Mouse (Mus musculus) large intestine, adult 2 months (tissue): ENCODE results near the gene BC048562. TPM values are rescaled to one million over a fixed set of nuclear protein-coding genes. Genes with fewer than 3 reads are reported as not detected.

Experiments used
- DNase-seq: peaks from one replicate; pipeline ENCODE4 v3.0.0-alpha.2; 2012; ENCODE audit warnings: low read depth, low spot score
- WGBS: fragments of 180-500 bp; shearing (Covaris S2); methylation state at CpG from one replicate; pipeline ENCODE4 v1.1.7; 2018; 5-methylcytosine and 5-hydroxymethylcytosine counted together
- polyA plus RNA-seq: library from polyadenylated mRNA; depleted of rRNA; stranded (reverse); fragments of >200 nt; gene quantifications from 2 replicates; pipeline ENCODE4 v1.2.3, GENCODE M21; 2012; rRNA removed

The BC048562 gene
- polyA plus RNA-seq, 1 experiment = not detected

DNA sequence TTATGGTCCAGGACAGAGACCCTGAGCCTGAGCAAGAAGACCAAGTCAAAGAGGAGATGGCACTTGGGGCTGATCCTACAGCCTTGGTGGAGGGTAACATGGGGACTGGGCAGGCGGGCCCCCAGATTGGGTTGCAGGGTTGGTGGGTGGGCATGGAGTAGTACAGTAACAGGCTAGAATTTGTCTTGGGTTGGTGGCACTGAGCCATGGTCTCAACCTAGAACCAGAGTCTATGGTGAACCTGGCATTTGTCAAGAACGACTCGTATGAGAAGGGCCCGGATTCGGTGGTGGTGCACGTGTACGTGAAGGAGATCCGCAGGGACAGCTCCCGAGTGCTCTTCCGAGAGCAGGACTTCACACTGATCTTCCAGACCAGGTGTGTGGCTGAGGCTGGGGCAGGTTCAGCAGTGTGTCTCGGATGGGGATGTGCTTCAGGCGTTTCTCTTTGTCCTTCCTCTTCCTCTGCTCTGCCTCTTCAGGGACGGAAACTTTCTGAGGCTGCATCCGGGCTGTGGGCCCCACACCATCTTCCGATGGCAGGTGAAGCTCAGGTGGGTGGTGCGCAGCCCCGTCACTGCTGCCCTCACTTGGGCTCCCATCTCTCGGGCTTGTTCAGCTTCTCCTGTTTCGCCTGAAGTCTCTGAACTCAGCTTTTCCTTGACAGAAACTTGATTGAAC, 58.0 kb downstream of the BC048562 start:
- WGBS = 92% methylated on average over 19 of the region's 19 CpGs
- no peak for DNase-seq

DNA sequence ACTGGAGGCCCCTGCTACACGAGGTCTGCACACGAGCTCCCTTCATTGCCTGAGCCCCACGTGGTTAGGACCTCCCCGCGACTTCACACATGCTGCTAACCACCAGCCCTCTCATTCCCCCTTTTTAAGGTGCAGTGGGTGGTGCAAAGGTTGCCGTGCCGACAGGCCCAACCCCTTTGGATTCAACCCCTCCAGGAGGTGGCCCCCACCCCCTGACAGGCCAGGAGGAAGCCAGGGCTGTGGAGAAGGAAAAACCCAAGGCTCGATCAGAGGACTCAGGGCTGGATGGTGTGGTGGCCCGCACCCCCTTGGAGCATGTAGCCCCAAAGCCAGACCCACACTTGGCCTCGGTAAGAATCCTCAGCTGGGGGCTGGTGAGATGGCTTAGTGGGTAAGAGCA, 58.6 kb downstream of the BC048562 start:
- DNase-seq = no peak
- WGBS = 86% methylated on average over 10 of the region's 10 CpGs

Other genes starting within 250 kb of the BC048562 start
- 2.0 and 2.2 TPM in 2 replicates for gene Bsn, start 246.1 kb upstream of the BC048562 start, polyA plus RNA-seq
- gene Dag1, start 172.5 kb upstream of the BC048562 start, polyA plus RNA-seq = 33.9 and 66.1 TPM in 2 replicates
- 5.8 and 6.5 TPM in 2 replicates for gene Nicn1, start 146.1 kb upstream of the BC048562 start, polyA plus RNA-seq
- 2.3 and 3.4 TPM in 2 replicates for gene Amt, start 139.6 kb upstream of the BC048562 start, polyA plus RNA-seq
- gene Rhoa, start 130.4 kb upstream of the BC048562 start, polyA plus RNA-seq = 130 and 145 TPM in 2 replicates
- 45.9 and 48.1 TPM in 2 replicates for gene Tcta, start 130.3 kb upstream of the BC048562 start, polyA plus RNA-seq
- gene Gpx1, start 97.6 kb upstream of the BC048562 start, polyA plus RNA-seq = 641 and 1,038 TPM in 2 replicates
- 57.7 and 67.5 TPM in 2 replicates for gene Usp4, start 88.6 kb upstream of the BC048562 start, polyA plus RNA-seq
- gene 1700102P08Rik, start 43.7 kb upstream of the BC048562 start, polyA plus RNA-seq = 0.30 TPM in 1 of 2 replicates, not detected in the other
- not detected in 2 replicates for gene Ccdc36, start 8.0 kb upstream of the BC048562 start, polyA plus RNA-seq
- gene Ccdc71, start 24.0 kb downstream of the BC048562 start, polyA plus RNA-seq = 18.1 and 22.8 TPM in 2 replicates
- 13.6 and 18.8 TPM in 2 replicates for gene Klhdc8b, start 25.1 kb downstream of the BC048562 start, polyA plus RNA-seq
- 20.7 and 27.2 TPM in 2 replicates for gene Lamb2, start 43.3 kb downstream of the BC048562 start, polyA plus RNA-seq
- 74.9 and 104 TPM in 2 replicates for gene Usp19, start 54.1 kb downstream of the BC048562 start, polyA plus RNA-seq
- 243 and 346 TPM in 2 replicates for gene Qars, start 71.2 kb downstream of the BC048562 start, polyA plus RNA-seq
- 40.8 and 77.6 TPM in 2 replicates for gene Qrich1, start 80.3 kb downstream of the BC048562 start, polyA plus RNA-seq
- gene Impdh2, start 123.8 kb downstream of the BC048562 start, polyA plus RNA-seq = 89.1 and 95.4 TPM in 2 replicates
- gene Ndufaf3, start 131.0 kb downstream of the BC048562 start, polyA plus RNA-seq = 37.2 and 51.6 TPM in 2 replicates
- gene Dalrd3, start 133.4 kb downstream of the BC048562 start, polyA plus RNA-seq = 146 and 161 TPM in 2 replicates
- 14.2 and 14.3 TPM in 2 replicates for gene Wdr6, start 142.3 kb downstream of the BC048562 start, polyA plus RNA-seq
- 3.5 and 4.4 TPM in 2 replicates for gene P4htm, start 161.2 kb downstream of the BC048562 start, polyA plus RNA-seq
- gene Arih2, start 212.9 kb downstream of the BC048562 start, polyA plus RNA-seq = 25.8 and 32.4 TPM in 2 replicates
- 32.4 and 37.7 TPM in 2 replicates for gene Slc25a20, start 225.6 kb downstream of the BC048562 start, polyA plus RNA-seq